Mouse (Mus musculus) embryonic stem cell, embryonic (primary cell): ENCODE measurements around the gene Dmac2.

Experiments used
- CTCF ChIA-PET, 4 experiments: fragments of 300-600 bp in 2 of 4; fragments of 350-600 bp in 2 of 4; sonication (Branson Sonifier 250); formaldehyde crosslinking; loops; one replicate each; lab custom pipeline; 2022; ENCODE audit warnings: inconsistent platforms in 2 of 4; lab: Charles Lee
- POLR2A ChIA-PET, 4 experiments: fragments of 300-600 bp in 2 of 4; fragments of 350-600 bp in 2 of 4; sonication (Branson Sonifier 250); formaldehyde crosslinking; loops; one replicate each; lab custom pipeline; 2022; ENCODE audit warnings: antibody characterized with exemption in 4 of 4, inconsistent platforms in 1 of 4; lab: Charles Lee

Dmac2 gene

GRCm38 (mm10) chr7:25628323-25628620, 9.1 kb downstream of the Dmac2 start:
- CTCF ChIA-PET, result interaction anchor here in 2 of 4 experiments (0.6 to 1.4 kb wide), 2 partner anchors 24 to 47 kb away, joined by 4 to 10 read pairs; partner anchors contain the start of gene Tmem91 (in 1 of the 2)
- POLR2A ChIA-PET, result interaction anchor here in 2 of 4 experiments (0.6 to 1.5 kb wide), 7 partner anchors 9 to 361 kb away, joined by 3 to 5 read pairs (median 3); partner anchors contain the start of genes Bckdha (in 1 of the 2), Cic (in 1 of the 2), Dmac2 (in 1 of the 2) and Exosc5 (in 1 of the 2)

- ChIA-PET CTCF (no interaction called here), POLR2A (interaction anchor here in 2 of 4 experiments (0.8 to 1.2 kb wide), 2 partner anchors 8 to 207 kb away, joined by 3 read pairs; no protein-coding TSS in a partner anchor)
Observed at GRCm38 (mm10) chr7:25632679-25633078, 13.5 kb downstream of the Dmac2 start.

GRCm38 (mm10) chr7:25636373-25636772, 17.2 kb downstream of the Dmac2 start:
- POLR2A ChIA-PET, result no interaction called here
- CTCF ChIA-PET, result no interaction called here

GRCm38 (mm10) chr7:25637099-25637498, 17.9 kb downstream of the Dmac2 start:
- CTCF ChIA-PET, result interaction anchor here in 1 of 4 experiments (0.7 kb wide), 1 partner anchor 234 kb away, joined by 3 read pairs; no protein-coding TSS in a partner anchor
- POLR2A ChIA-PET, result interaction anchor here (0.6 to 2.2 kb wide), 11 partner anchors 8 to 44 kb away, joined by 3 to 9 read pairs (median 3); partner anchors contain the start of genes B9d2 (in 1 of the 4) and Exosc5 (in 1 of the 4)

GRCm38 (mm10) chr7:25639754-25640153, 20.5 kb downstream of the Dmac2 start:
- ChIA-PET POLR2A (interaction anchor here in 1 of 4 experiments (0.7 kb wide), 1 partner anchor 754 kb away, joined by 3 read pairs; no protein-coding TSS in a partner anchor), CTCF (interaction anchor here in 1 of 4 experiments (0.6 kb wide), 1 partner anchor 60 kb away, joined by 3 read pairs; no protein-coding TSS in a partner anchor)

GRCm38 (mm10) chr7:25644136-25644535, 24.9 kb downstream of the Dmac2 start:
- CTCF ChIA-PET, result no interaction called here
- POLR2A ChIA-PET, result interaction anchor here in 2 of 4 experiments (0.8 to 3.9 kb wide), 8 partner anchors 13 to 44 kb away, joined by 3 to 20 read pairs (median 4); partner anchors contain the start of genes Bckdha (in 1 of the 2), Dmac2 (in 1 of the 2) and Exosc5 (in 1 of the 2)

- CTCF ChIA-PET, result interaction anchor here in 1 of 4 experiments (0.5 kb wide), 1 partner anchor 92 kb away, joined by 3 read pairs; no protein-coding TSS in a partner anchor
- POLR2A ChIA-PET, result interaction anchor here in 2 of 4 experiments (0.8 to 3.9 kb wide), 11 partner anchors 12 to 43 kb away, joined by 3 to 20 read pairs (median 3); partner anchors contain the start of genes B9d2 (in 1 of the 2), Bckdha (in 1 of the 2), Dmac2 (in 1 of the 2) and Exosc5 (in 1 of the 2)
Observed at GRCm38 (mm10) chr7:25644631-25645030, 25.4 kb downstream of the Dmac2 start.

GRCm38 (mm10) chr7:25645074-25645473, 25.9 kb downstream of the Dmac2 start:
- POLR2A ChIA-PET, result interaction anchor here in 3 of 4 experiments (0.8 to 3.9 kb wide), 15 partner anchors 9 to 43 kb away, joined by 3 to 20 read pairs (median 3); partner anchors contain the start of genes B9d2 (in 1 of the 3), Bckdha (in 1 of the 3), Dmac2 (in 1 of the 3) and Exosc5 (in 1 of the 3)
- CTCF ChIA-PET, result interaction anchor here in 1 of 4 experiments (0.5 kb wide), 1 partner anchor 91 kb away, joined by 3 read pairs; no protein-coding TSS in a partner anchor

- CTCF ChIA-PET, result interaction anchor here (0.7 to 2.2 kb wide), 13 partner anchors 10 to 728 kb away, joined by 3 to 14 read pairs (median 4); partner anchors contain the start of genes B3gnt8 (in 1 of the 4) and Tmem91 (in 1 of the 4)
- POLR2A ChIA-PET, result interaction anchor here (0.7 to 3.0 kb wide), 25 partner anchors 9 to 1739 kb away, joined by 3 to 14 read pairs (median 4); partner anchors contain the start of genes B9d2 (in 2 of the 4), B3gnt8 (in 1 of the 4), Dmac2 (in 1 of the 4) and Exosc5 (in 1 of the 4)
Observed at GRCm38 (mm10) chr7:25647574-25648123, 28.4 kb downstream of the Dmac2 start.

- CTCF ChIA-PET, result no interaction called here
- POLR2A ChIA-PET, result interaction anchor here in 1 of 4 experiments (0.5 to 1.2 kb wide), 3 partner anchors 9 to 66 kb away, joined by 3 read pairs; partner anchors contain the start of genes Bckdha and Exosc5
Observed at GRCm38 (mm10) chr7:25649839-25650238, 30.6 kb downstream of the Dmac2 start.

GRCm38 (mm10) chr7:25651281-25651680, 32.1 kb downstream of the Dmac2 start:
- ChIA-PET POLR2A (interaction anchor here in 2 of 4 experiments (0.5 to 2.3 kb wide), 7 partner anchors 11 to 210 kb away, joined by 3 to 10 read pairs (median 6); partner anchors contain the start of genes B9d2 (in 1 of the 2) and Tmem91 (in 1 of the 2)), CTCF (interaction anchor here in 2 of 4 experiments (0.6 to 0.9 kb wide), 3 partner anchors 26 to 1607 kb away, joined by 3 to 6 read pairs (median 4); no protein-coding TSS in a partner anchor)

GRCm38 (mm10) chr7:25652244-25652759, 33.1 kb downstream of the Dmac2 start:
- CTCF ChIA-PET, result interaction anchor here in 1 of 4 experiments (0.7 kb wide), 1 partner anchor 22 kb away, joined by 3 read pairs; no protein-coding TSS in a partner anchor
- POLR2A ChIA-PET, result interaction anchor here in 2 of 4 experiments (0.6 to 2.3 kb wide), 11 partner anchors 8 to 1834 kb away, joined by 4 to 10 read pairs (median 6); partner anchors contain the start of genes B9d2 (in 1 of the 2), Sertad1 (in 1 of the 2) and Tmem91 (in 1 of the 2)

- POLR2A ChIA-PET, result interaction anchor here (0.6 to 8.5 kb wide), 17 partner anchors 8 to 229 kb away, joined by 3 to 73 read pairs (median 5); partner anchors contain the start of genes B9d2 (in 2 of the 4), Hnrnpul1 (in 2 of the 4) and Tmem91 (in 1 of the 4)
Observed at GRCm38 (mm10) chr7:25655601-25656428, 36.6 kb downstream of the Dmac2 start.

GRCm38 (mm10) chr7:25657785-25658184, 38.6 kb downstream of the Dmac2 start:
- POLR2A ChIA-PET, result interaction anchor here in 3 of 4 experiments (0.6 to 8.5 kb wide), 9 partner anchors 10 to 125 kb away, joined by 3 to 73 read pairs (median 6); partner anchors contain the start of genes B9d2 (in 1 of the 3) and Dmac2 (in 1 of the 3)
- CTCF ChIA-PET, result interaction anchor here in 1 of 4 experiments (0.7 kb wide), 1 partner anchor 1259 kb away, joined by 4 read pairs; the partner anchor contains the start of gene Smg9

More at GRCm38 (mm10) chr7:25655601-25656428, 36.6 kb downstream of the Dmac2 start:
- CTCF ChIA-PET, result interaction anchor here (0.6 to 2.1 kb wide), 8 partner anchors 16 to 1638 kb away, joined by 3 to 8 read pairs (median 4); partner anchors contain the start of gene Tmem91 (in 1 of the 4)

GRCm38 (mm10) chr7:25658657-25659472, 39.7 kb downstream of the Dmac2 start, which contains the start of the genes Bckdha and Exosc5:
Bckdha (minus strand) TSS chr7:25658981.
Exosc5 (plus strand) TSS chr7:25659164.
- CTCF ChIA-PET, result interaction anchor here in 3 of 4 experiments (0.6 to 1.5 kb wide), 6 partner anchors 9 to 1781 kb away, joined by 3 to 5 read pairs (median 4); partner anchors contain the start of gene B9d2 (in 1 of the 3)
- POLR2A ChIA-PET, result interaction anchor here in 3 of 4 experiments (0.6 to 8.5 kb wide), 28 partner anchors 9 to 1454 kb away, joined by 3 to 73 read pairs (median 3); partner anchors contain the start of genes B9d2 (in 2 of the 3), Tmem91 (in 2 of the 3), Dmac2 (in 1 of the 3) and Hnrnpul1 (in 1 of the 3)
